Mouse (Mus musculus) layer of hippocampus, postnatal 10 days (tissue): ENCODE results near the gene Cuedc1. TPM values are rescaled to one million over a fixed set of nuclear protein-coding genes. Genes with fewer than 3 reads are reported as not detected.
A peak's percentile ranks its signal among the peaks of the same experiment; 100 is the strongest.
"Not testable (repeated sequence)": the region's sequence is repeated elsewhere in the genome, so short reads cannot be mapped to it uniquely, and the experiment has no call there.

Source experiments
- DNase-seq, 2 experiments: peaks; one replicate each; pipeline ENCODE4 v3.0.0; 2021; ENCODE audit warnings: low spot score in 2 of 2
- total RNA-seq, 2 experiments: library from RNA; stranded (reverse); gene quantifications; 2 replicates each; pipeline ENCODE4 v1.2.3; 2021

Cuedc1 gene
- total RNA-seq, 2 experiments from 2014 or later, result 42.0 to 45.7 TPM

- DNase-seq, result not testable (repeated sequence)
Measured at GRCm38 (mm10) chr11:88195699-88196098, 97.8 kb downstream of the Cuedc1 start.

- peak; percentile 60 to 64 for DNase-seq
Measured at GRCm38 (mm10) chr11:88197153-88197576, 99.3 kb downstream of the Cuedc1 start.

DNA sequence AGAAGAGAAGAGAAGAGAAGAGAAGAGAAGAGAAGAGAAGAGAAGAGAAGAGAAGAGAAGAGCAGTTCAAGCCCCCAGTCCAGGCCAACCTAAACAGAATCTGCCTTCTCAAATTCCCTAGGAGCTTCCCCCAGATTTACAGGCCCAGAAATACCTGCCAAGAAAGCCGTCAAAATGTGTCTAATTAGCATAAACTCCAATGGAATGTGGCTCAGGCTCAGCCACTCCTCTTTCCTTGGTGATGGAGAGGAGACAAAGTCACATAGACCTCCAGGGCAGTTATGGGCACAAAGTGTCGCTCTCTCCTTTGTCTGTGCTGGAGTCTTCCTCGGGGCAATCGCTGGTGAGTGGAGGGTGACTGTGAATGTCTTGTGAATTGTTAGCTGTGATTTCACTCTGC is 100.4 kb downstream of the Cuedc1 start:
- DNase-seq, result no peak

DNA sequence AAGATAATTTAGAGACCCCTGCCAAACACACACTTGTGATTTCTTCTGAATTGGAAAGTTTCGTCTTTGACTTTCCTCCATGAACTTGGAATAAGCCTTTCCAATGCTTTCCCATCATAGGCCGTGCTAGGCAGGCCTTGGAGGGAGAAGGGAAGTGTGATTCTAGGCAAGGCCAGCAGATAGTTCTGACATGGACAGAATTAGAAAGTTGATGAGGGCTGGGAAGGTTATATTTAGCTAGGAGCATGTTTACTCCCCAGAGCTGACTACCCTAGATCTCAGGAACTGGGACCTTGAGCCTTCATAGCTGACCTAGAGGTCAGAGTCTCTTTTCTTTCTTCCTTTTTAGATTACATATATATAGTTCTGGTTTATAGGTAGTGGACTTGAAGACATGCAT is 103.3 kb downstream of the Cuedc1 start:
- DNase-seq, result no peak

GRCm38 (mm10) chr11:88202077-88202476 is 104.2 kb downstream of the Cuedc1 start:
- DNase-seq, result no peak

GRCm38 (mm10) chr11:88203712-88204532 is 106.1 kb downstream of the Cuedc1 start, which contains the start of gene Mrps23:
TSS of gene Mrps23 (plus strand) at chr11:88204388.
- peak; percentile 88 to 92 for DNase-seq

- no peak for DNase-seq
Measured at GRCm38 (mm10) chr11:88204593-88205368, 106.9 kb downstream of the Cuedc1 start.

DNA sequence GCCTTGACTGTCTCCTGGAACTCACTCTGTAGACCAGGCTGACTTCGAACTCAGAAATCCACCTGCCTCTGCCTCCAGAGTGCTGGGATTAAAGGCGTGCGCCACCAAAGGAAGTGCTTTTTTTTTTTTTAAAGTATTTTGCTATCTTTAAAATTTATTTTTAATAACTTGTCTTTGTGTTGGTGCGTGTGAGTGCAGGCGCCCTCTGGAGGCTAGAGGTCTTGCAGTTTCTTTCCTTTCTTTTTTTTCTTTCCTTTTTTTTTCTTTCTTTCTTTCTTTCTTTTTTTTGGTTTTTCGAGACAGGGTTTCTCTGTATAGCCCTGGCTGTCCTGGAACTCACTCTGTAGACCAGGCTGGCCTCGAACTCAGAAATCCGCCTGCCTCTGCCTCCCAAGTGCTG is 108.7 kb downstream of the Cuedc1 start:
- DNase-seq, result not testable (repeated sequence)

GRCm38 (mm10) chr11:88207697-88208096 is 109.8 kb downstream of the Cuedc1 start:
- no peak for DNase-seq

- DNase-seq, result no peak
Measured at GRCm38 (mm10) chr11:88211824-88212582, 114.1 kb downstream of the Cuedc1 start.

GRCm38 (mm10) chr11:88213757-88214156 is 115.9 kb downstream of the Cuedc1 start:
- DNase-seq, result no peak

DNA sequence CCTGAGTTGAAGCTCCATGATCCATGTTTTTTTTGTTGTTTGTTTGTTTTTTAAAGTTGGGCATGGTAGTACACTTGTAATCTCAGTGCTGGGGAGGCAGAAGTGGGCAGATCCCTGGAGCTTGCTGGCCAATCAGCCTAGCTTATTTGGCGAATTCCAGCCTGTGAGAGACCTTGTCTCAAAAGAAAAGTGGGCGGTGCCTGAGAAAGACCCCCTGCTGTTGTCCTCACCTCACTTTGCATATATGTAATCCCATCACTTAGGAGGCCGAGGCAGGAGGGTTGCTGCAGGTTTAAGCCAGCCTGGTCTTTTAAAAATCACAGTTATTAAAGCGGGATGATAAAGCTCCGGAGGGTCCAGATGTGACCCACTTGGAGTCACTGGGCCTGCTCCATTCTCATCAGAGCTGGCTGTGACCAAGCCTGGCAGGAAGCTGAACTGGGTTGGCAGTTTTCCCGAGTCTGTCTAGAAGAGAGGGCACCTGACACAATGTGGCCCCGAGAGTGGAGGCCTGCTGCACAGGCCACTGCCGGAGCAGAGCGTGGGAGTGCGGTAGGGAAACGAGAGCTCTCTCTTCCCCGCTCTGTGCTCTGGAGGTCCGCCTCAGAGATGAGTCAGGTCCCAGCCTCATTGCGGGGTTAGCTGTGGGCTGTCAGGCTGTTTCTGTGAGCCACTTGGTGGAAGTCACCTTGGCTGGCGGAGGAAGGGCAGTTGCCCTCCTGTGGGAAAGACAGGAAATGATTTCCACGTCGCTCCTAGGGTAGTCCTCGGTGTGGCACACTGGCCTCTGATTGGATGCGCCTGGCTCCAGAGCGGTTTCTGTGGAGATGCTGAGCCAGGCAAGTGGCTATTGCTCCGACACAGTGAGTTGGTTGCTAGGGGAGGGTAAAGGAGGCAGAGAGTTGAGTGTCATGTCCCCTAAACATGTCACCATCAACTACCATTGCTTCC is 117.3 kb downstream of the Cuedc1 start:
- peak; percentile 52 to 61 for DNase-seq

DNA sequence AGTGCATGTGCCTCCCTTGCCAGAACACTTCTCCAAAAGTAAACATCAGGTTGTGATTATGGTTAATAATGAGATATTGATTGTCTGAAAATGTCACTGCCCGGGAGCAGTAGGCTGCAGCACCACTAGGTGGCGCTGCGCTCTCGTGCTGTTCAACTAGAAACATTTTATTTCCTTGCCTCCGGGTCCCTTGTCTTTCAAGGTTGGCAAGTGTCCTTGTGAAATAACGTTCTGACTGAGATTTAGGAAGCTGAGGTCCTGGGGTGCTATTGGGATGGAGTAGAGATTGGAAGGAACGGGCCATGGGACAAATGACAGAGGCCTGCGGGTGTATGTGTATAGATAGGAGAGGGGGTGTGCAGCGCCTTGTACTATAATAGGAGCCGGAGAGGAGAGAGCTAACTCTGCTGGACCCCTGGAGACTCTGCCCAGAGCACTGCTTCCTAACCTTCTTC is 118.4 kb downstream of the Cuedc1 start:
- peak; percentile 74 to 79 for DNase-seq

- no peak for DNase-seq
Measured at GRCm38 (mm10) chr11:88218155-88218554, 120.3 kb downstream of the Cuedc1 start.

GRCm38 (mm10) chr11:88218586-88218985 is 120.7 kb downstream of the Cuedc1 start:
- no peak for DNase-seq

DNA sequence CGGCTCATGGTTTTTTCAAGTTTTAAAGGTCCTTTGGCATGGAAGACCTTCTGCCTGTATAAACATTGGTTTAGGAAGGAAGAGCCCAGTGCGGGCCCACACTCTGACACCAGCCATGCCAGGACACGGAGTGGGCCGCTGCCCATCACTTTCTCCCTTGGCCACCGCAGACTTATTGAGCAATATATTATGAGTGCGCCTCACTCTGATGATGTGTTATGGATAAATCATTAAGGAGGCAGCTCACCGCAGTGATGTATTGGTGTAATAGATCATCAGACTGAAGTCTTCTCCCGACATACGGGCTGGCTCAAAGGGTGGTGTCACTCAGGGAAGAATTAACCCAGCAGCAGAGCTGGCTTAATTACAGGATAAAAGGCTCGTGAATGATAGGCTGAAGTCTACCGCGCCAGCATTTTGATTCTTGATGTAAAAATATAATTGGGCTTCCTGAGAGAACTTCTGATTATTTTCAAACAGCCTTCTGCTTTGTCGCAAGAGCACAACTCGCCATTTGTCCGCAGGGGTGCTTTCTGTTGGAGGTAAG is 124.1 kb downstream of the Cuedc1 start:
- DNase-seq, result no peak

DNA sequence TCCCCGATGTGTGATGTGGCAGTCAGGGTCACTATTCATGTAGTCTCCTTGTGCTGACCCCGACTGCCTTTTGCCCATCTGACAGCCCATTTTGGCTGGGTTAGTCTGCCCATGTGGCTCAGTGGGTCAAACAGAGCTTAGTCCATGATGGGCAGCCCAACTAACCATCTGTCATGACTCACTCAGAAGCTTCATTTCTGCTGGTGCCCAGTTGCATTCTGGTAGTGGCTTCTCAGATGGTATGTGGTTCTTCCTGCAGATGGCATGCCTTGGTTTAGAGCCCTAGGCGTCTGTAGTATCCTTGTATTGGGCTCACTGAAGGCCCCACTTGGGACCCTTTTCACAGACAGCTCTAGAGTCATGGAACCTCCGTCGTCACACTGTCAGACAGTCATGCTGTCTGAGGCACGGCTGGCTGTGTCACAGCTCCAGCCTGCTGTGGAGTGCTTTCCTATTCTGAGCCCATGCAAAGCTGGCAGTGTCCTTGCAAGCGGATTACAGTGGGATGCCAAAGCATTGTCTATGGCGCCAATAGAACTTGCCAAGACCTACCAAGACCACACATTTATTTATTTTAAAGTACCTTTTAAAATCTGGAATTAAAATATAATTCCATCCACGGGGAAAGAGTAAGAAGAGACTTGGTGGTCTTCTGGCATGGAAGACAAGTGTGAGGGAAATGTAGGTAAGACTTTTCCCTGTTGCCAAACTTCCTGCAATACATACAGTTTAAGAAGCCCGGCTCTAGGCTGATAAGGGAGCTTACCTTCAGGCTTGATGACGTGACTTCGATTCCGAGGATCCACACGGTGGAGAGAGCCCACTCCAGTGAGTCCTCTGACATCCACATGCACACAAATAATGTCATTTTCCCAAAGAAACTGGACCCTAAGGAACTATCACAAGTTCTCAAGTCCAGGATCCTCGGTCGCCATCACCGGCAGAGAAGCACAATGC is 129.4 kb downstream of the Cuedc1 start:
- no peak for DNase-seq

DNA sequence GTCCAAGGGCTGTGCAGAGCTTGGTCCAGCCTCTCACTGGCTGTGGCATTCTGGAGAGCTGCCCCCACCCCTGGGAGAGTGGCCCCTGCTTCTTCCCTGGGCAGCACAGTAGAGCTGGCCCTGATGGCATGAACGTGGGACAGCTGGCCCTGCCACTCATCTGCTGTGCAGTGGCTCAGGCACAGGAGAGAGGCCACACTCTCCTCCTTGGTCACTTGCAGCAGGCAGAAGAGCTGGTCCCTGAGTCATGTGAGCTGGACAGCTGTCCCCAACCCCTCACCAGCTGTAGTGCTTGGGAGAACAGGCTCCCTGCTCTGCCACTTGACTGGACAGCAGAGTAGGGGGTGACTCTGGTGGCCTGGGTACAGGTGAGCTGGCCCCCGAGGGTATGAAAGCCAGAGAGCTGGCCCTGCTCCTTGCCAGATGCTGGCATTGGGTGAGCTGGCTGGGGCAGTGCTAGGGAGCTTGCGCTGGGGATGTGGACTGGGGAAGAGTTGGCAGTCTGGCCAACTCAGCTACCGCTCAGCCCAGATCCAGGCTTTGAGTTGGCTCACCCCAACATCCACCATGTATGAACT is 133.4 kb downstream of the Cuedc1 start:
- no peak for DNase-seq
